20 mouse cellular contexts compared by ENCODE assay signal in the genomic region with DNA sequence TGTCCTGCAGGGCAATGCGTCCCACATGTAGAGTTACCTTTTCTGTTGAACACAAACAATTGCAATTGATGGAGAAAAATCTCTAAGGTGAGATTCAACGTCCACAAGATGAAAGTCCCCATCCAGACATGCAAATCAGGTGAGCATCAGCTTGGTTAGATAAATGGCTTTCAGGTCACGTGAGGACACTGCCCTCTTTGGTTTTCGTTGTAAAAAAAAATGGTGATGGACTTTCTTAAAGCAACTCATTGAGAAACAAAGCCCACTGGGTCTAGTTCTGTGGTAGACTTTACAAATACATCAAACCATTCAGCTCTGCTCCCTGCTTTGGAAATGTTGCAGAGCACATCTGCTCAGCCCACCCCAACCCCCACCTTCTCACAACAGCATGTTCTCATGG. TPM values are rescaled to one million over a fixed set of nuclear protein-coding genes. Genes with fewer than 3 reads are reported as not detected.
"Had no signal": no experiment of that assay in that cellular context is flagged by ENCODE, and none has a peak within 500 bp of the region (broad histone marks: within the 10 kb centered on the region; RNA-seq: fewer than 3 reads in every experiment).

No protein-coding gene starts in this region.

- H3K27me3 ChIP-seq: limb, embryonic 13.5 days; limb, embryonic 15.5 days; liver, embryonic 12.5 days had no signal

- H3K9me3 ChIP-seq: limb, embryonic 15.5 days; liver, embryonic 12.5 days had no signal

- H3K4me1 ChIP-seq: liver, embryonic 12.5 days had no signal

- H3K36me3 ChIP-seq: hindbrain, embryonic 10.5 days; hindbrain, embryonic 12.5 days; limb, embryonic 13.5 days; limb, embryonic 15.5 days; liver, embryonic 12.5 days had no signal

- DNase-seq: gastrocnemius, adult 2 months; gastrocnemius, postnatal 10 days; gastrocnemius, postnatal 25 days; heart, adult 2 months; heart, postnatal 10 days; heart, postnatal 4 days; kidney, adult 11 months; kidney, adult 2 months; kidney, postnatal 10 days; kidney, postnatal 25 days; kidney, postnatal 4 days had no signal

- H3K4me3 ChIP-seq: gastrocnemius, adult 2 months; heart, adult 2 months; hindbrain, embryonic 10.5 days; hindbrain, embryonic 12.5 days; layer of hippocampus, adult 2 months; left cerebral cortex, adult 2 months; limb, embryonic 13.5 days; limb, embryonic 15.5 days; liver, embryonic 12.5 days had no signal

- H3K9ac ChIP-seq: hindbrain, embryonic 12.5 days; hindbrain, embryonic 14.5 days; limb, embryonic 13.5 days; limb, embryonic 15.5 days; liver, embryonic 12.5 days had no signal

- H3K27ac ChIP-seq: gastrocnemius, adult 2 months; heart, adult 2 months; hindbrain, embryonic 10.5 days; hindbrain, embryonic 12.5 days; hindbrain, embryonic 14.5 days; layer of hippocampus, adult 2 months; left cerebral cortex, adult 2 months; limb, embryonic 13.5 days; limb, embryonic 15.5 days; liver, embryonic 12.5 days had no signal

RNA-seq across cellular contexts. Expression of a gene that starts 48.5 kb away (rescaled TPM):
- total RNA-seq: granulocyte monocyte progenitor cell, adult 5-6 weeks had no signal
